Mouse (Mus musculus) cerebellum, postnatal 36 days (tissue): ENCODE results near the gene Pou2f2.
"Not testable (repeated sequence)": the region's sequence is repeated elsewhere in the genome, so short reads cannot be mapped to it uniquely, and the experiment has no call there.

Source experiments
- DNase-seq, 2 experiments: peaks; one replicate each; pipeline ENCODE4 v3.0.0; 2021 to 2022; ENCODE audit warnings: mixed read lengths in 2 of 2

Pou2f2 gene

DNA sequence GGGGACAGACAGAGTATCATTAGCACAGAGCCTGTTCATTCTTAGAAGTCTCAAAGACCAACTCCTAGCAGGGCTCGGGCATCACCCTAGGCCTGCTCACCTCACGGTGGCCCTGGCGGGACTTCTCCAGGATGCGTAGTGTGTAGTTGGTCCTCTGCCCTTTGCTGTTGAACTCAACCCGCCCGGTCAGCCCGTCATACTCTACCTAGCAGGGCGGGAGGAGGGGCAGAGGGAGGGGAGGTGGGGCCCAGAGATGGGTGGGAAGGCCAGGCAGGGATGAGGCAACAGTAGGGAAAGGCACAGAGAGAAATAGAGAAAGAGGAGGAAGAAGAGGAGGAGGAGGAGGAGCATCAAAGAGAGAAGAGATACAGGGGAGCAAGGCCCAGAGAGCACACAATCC, 121.1 kb downstream of the Pou2f2 start:
- DNase-seq = no peak

DNA sequence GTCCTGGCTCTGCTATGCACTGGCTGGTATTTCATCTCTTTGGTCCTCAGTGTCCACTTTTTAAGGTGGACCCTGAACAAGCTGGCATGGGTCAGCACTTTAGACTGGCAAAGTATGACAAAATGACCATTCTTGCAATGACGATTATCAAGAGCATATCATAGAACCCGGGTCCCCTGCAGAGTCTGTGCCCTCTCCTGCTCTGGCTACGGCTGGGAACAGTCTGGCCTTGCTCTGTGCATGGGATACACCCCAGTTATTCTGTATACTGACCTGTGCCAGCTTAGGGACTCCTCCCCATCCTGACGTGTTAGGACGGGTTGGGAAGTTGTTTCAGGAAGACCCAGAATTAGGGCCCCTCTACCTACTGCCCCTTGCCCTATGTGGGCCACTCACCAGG, 121.6 kb downstream of the Pou2f2 start:
- DNase-seq = no peak

DNA sequence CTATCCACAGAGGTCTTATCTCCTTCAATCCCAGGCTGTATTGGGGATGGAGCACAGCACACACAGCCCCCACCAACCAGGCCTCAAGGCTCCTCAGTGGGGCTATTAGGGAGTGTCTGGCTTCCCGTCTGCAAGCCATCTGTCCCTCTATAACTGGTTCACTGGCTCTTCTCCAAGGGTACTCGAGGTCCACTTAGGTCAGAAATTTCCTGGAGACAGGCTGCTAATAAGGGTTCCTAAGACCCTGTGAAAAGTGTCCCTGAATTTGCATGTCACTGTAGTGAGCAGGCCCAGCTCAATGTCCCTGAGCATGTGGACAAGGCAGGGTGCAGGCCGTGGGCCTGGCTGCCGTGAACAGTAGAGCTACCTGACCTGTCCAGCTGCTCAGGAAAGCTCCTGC, 122.6 kb downstream of the Pou2f2 start:
- DNase-seq = peak in 1 of 2 experiments; percentile 37

DNA sequence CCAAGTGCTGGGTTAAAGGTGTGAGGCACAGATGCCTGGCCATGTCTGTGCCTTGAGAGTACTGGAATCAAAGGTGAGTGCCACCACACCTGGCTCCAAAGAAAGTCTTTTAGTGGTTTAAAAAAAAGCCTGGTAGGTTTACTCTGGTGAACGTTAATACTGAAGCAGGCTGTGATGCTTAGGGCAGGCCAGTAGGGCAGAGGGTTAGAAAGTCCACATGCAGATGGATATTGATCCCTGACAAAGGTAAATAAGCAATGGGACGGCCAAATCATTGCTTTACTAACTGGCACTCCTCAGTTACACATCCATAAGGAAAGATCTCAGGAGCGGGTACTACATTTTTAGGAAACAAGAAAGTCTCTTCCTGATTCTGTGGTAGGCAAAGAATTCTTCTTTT, 126.9 kb downstream of the Pou2f2 start:
- DNase-seq = no peak

DNA sequence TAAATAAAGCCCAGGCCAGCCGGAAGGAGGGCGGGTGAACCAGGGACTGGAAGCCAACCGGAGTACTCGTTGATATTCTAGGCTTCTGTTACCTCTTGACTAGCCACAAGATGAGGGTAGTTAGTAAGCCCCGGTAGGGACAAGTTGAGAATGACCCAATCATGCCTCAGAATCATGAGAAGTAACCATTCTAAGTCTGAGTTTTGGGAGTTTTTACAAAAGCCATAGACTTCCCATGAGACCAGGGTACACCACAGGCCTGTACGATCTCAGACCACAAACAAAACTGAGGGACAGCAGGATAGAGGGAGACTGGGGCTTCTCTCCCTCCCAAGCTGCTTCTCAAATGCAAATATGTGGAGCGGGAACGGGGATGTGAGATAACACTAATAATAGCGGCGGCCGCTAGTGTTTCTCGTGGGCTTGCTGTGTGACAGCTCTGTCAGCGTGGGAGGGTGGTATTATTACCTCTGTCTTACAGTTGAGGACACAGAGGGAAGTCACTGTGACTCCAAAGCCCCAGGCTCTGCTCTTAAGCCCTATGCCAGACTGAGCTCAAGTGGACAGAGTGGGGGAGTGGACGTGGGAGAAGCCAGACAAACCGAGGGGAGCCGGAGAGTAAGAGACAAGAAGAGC, 130.1 kb downstream of the Pou2f2 start:
- no peak for DNase-seq

DNA sequence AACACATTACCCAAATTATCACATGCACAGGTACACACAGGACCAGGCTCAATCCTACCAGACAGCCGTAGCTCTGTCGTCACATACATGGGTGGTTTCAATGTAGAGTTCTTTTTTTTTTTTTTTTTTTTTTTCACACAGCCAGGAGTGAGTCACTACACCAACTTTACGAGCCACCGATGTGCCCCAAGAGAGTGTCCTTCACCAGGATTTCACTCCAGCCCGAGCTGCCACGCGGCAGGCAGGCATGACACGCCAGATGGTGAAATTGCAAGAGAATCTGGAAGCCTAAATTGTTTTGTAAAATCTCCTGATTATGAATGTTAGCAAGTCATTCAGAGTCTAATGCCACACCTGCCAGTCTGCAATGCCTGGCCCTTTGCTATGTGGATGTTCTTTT, 132.2 kb downstream of the Pou2f2 start:
- peak; percentile 35 to 49 for DNase-seq

DNA sequence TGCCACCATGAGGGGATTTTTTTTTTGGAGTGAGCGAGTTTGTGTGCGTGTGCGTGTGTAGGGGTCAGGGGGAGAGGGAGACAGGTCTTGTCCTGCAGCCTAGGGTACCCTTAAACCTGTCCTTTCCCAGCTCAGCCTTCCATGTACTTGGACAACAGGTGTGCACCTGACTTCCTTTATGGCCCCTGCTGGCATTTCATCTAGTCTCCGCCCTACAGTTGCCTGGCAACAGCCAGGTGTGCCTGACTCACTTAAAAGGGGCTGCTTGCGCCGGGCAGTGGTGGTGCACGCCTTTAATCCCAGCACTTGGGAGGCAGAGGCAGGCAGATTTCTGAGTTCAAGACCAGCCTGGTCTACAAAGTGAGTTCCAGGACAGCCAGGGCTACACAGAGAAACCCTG, 134.9 kb downstream of the Pou2f2 start:
- not testable (repeated sequence) for DNase-seq

DNA sequence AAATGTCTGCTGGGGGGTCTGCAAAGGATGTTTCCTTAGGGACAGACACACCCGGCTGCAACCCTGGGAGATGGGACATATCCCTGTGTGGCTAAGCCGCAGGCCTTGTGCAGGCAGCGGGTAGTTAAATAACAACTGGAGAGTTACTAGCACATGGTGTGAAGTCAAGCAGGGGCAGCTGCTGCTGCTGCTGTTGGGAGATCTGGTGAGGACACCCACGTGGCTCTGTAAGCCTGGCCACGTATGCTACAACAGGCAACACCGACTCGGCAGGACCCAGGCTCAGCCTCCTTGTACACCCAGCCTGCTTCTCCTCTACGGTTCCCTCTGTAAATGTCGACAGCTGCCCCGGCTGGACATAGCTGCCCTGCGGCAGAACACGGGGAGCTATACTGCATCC, 137.6 kb downstream of the Pou2f2 start:
- DNase-seq = no peak
